ENCODE assay signal across 18 mouse cellular contexts in genomic region chr16:30509340-30509739, GRCm38 (mm10). TPM values are rescaled to one million over a fixed set of nuclear protein-coding genes. Genes with fewer than 3 reads are reported as not detected.
A peak's percentile ranks its signal among the peaks of the same experiment; 100 is the strongest.
DNase-seq lines count a peak whose midpoint lies in the region; ATAC-seq and TF ChIP-seq lines count a peak whose summit lies in the region.
"Had no signal": no experiment of that assay in that cellular context is flagged by ENCODE, and none has a peak within 500 bp of the region (broad histone marks: within the 10 kb centered on the region; RNA-seq: fewer than 3 reads in every experiment).

No protein-coding gene starts in this region.

- ATAC-seq in megakaryocyte progenitor cell, adult 5-6 weeks (replicated peaks; ENCODE audit: poor library complexity): peak; percentile 61
- ATAC-seq in erythroblast, adult 5-6 weeks (replicated peaks; ENCODE audit: low FRiP score, poor library complexity, severe bottlenecking): no peak
- ATAC-seq: Patski had no signal

- no peaks in the 10 kb centered on the region for H3K36me3 ChIP-seq in thymus, adult 2 months (ENCODE audit: control insufficient read depth, insufficient read depth, low read length)
- no peaks in the 10 kb centered on the region for H3K36me3 ChIP-seq in kidney, adult 2 months (ENCODE audit: control insufficient read depth, insufficient read depth, low read length)

- no peaks in the 10 kb centered on the region for H3K27me3 ChIP-seq in thymus, adult 2 months (ENCODE audit: control insufficient read depth, insufficient read depth, low read length)
- no peaks in the 10 kb centered on the region for H3K27me3 ChIP-seq in kidney, adult 2 months (replicated peaks; ENCODE audit: control insufficient read depth, insufficient read depth, low read length)
- H3K27me3 ChIP-seq: forebrain, embryonic 15.5 days; hindbrain, embryonic 13.5 days; Patski had no signal

- intact Hi-C loops in heart, postnatal 25 days (cut with DNase I): no loop called here

- peak; percentile 86 for DNase-seq in heart, adult 11 months
- DNase-seq in heart, postnatal 25 days (ENCODE audit: low spot score): no peak
- no peak for DNase-seq in thymus, adult 2 months
- DNase-seq in thymus, postnatal 10 days (ENCODE audit: low spot score in 2 of 2): no peak
- no peak for DNase-seq in kidney, adult 2 months
- DNase-seq: adrenal gland, postnatal 14 days; cerebellum, adult 11-12 months; cerebellum, adult 9-10 months; cerebellum, postnatal 25 days; gastrocnemius, postnatal 36 days; heart, adult 18-20 months; heart, postnatal 10 days had no signal

- WGBS in thymus, adult 2 months: 95% methylated on average over 12 of the region's 12 CpGs
- 95% methylated on average over 12 of the region's 12 CpGs for WGBS in kidney, adult 2 months

- peaks cover 14% of the 10 kb centered on the region for H3K4me1 ChIP-seq in thymus, adult 2 months (replicated peaks; ENCODE audit: control insufficient read depth, insufficient read depth, low read length)
- H3K4me1 ChIP-seq in kidney, adult 2 months (ENCODE audit: control insufficient read depth, insufficient read depth, low read length): peaks cover 26% of the 10 kb centered on the region

- peak overlapping the region; percentile 45; the same call in 1 of the 2 replicates for H3K27ac ChIP-seq in thymus, adult 2 months (ENCODE audit: control insufficient read depth, insufficient read depth, low read length)
- H3K27ac ChIP-seq in kidney, adult 2 months (ENCODE audit: insufficient read depth, low read depth, low read length): no peak overlapping the region
- H3K27ac ChIP-seq: hindbrain, embryonic 13.5 days had no signal

- TF ChIP-seq CTCF in thymus, adult 2 months (IDR thresholded peaks at IDR 0.05; ENCODE audit: borderline replicate concordance, control insufficient read depth, extremely low read depth, insufficient read depth, low read length, poor library complexity): no peak
- TF ChIP-seq CTCF in kidney, adult 2 months (conservative IDR thresholded peaks at IDR 0.05; ENCODE audit: insufficient read depth, insufficient read length, low read depth, low read length): no peak

- no peak for TF ChIP-seq POLR2A in thymus, adult 2 months (IDR thresholded peaks at IDR 0.05; ENCODE audit: control insufficient read depth, extremely low read depth, insufficient read depth, low read length, poor library complexity)
- TF ChIP-seq POLR2A in kidney, adult 2 months (IDR thresholded peaks at IDR 0.05; ENCODE audit: low read depth, low read length): no peak

- H3K4me3 ChIP-seq in thymus, adult 2 months (ENCODE audit: control insufficient read depth, insufficient read depth, low read length): no peak overlapping the region
- no peak overlapping the region for H3K4me3 ChIP-seq in kidney, adult 2 months (ENCODE audit: insufficient read depth, low read depth, low read length)
- H3K4me3 ChIP-seq: forebrain, embryonic 15.5 days; heart, embryonic 10.5 days; hindbrain, embryonic 13.5 days had no signal

RNA-seq across cellular contexts. Expression of gene Tmem44, which starts 41.3 kb away (rescaled TPM):
- 1 to 10 TPM; 6.5 to 7.8 TPM for total RNA-seq in heart, postnatal 25 days (2021)
- polyA plus RNA-seq in thymus, adult 2 months (2012; rRNA removed): 1.4 and 3.1 TPM in 2 replicates
- 0.27 TPM in 1 of 2 replicates, not detected in the other for total RNA-seq in megakaryocyte progenitor cell, adult 5-6 weeks (2015)
- 0.12 and 0.51 TPM in 2 replicates for total RNA-seq in megakaryocyte progenitor cell, adult 5-6 weeks (2017)
- 6.7 and 9.4 TPM in 2 replicates for polyA plus RNA-seq in kidney, adult 2 months (2012; rRNA removed)
- total RNA-seq in erythroblast, adult 5-6 weeks (2015; ENCODE audit: low replicate concordance): 0.21 TPM in 1 of 2 replicates, not detected in the other
- total RNA-seq in erythroblast, adult 5-6 weeks (2017; ENCODE audit: low replicate concordance): 0.70 and 0.77 TPM in 2 replicates

Comparison
In these comparisons a context has a peak if more than half of its experiments do, and no peak if none do; other contexts are left out.
1. RNA of gene Tmem44, which starts 41.3 kb away (total RNA-seq): 6.5 to 7.8 TPM in heart, postnatal 25 days; 0.21 to 0.77 TPM in erythroblast, adult 5-6 weeks and 0.12 to 0.51 TPM in megakaryocyte progenitor cell, adult 5-6 weeks; every median in the first group is over 4 times any median in the second.